9 mouse cellular contexts compared by ENCODE assay signal in genomic region chr1:105891032-105891725, GRCm38 (mm10).
A peak's percentile ranks its signal among the peaks of the same experiment; 100 is the strongest.
DNase-seq lines count a peak whose midpoint lies in the region; ATAC-seq and TF ChIP-seq lines count a peak whose summit lies in the region.
"Had no signal": no experiment of that assay in that cellular context is flagged by ENCODE, and none has a peak within 500 bp of the region (broad histone marks: within the 10 kb centered on the region; RNA-seq: fewer than 3 reads in every experiment).

No protein-coding gene starts in this region.

- peak; percentile 88 for DNase-seq in CH12.LX (ENCODE audit: extremely low read depth)
- peak; percentile 93 to 95 for DNase-seq in adrenal gland, postnatal 36 days
- DNase-seq in heart, postnatal 14 days, result peak; percentile 89 to 94
- peak; percentile 49 to 78 for DNase-seq in layer of hippocampus, adult 8-10 months (ENCODE audit: low spot score in 2 of 2)
- peak; percentile 90 for DNase-seq in lung, postnatal 0 days (ENCODE audit: low spot score)
- DNase-seq in retina, adult 2 months (ENCODE audit: low read depth, low spot score), result peak; percentile 64
- DNase-seq in thymus, postnatal 36 days, result peak; percentile 82 to 88

- TF ChIP-seq CTCF in CH12.LX (conservative IDR thresholded peaks at IDR 0.05 in 1 of 2, IDR thresholded peaks at IDR 0.05 in 1 of 2; ENCODE audit: low read depth in 2 of 2, low read length in 2 of 2), result peak; percentile 27 to 93; a peak in 3 of 4 replicates
- peak; percentile 49; the same call in 1 of the 2 replicates for TF ChIP-seq CTCF in embryonic fibroblast, embryonic 13.5 days (IDR thresholded peaks at IDR 0.05; ENCODE audit: borderline replicate concordance, insufficient read depth, low read length)
- peak; percentile 90 for TF ChIP-seq CTCF in lung, postnatal 0 days (IDR thresholded peaks at IDR 0.05)

- H3K27me3 ChIP-seq in CH12.LX (replicated peaks), result no peaks in the 10 kb centered on the region
- H3K27me3 ChIP-seq in lung, postnatal 0 days (replicated peaks; ENCODE audit: insufficient read depth, low read length), result no peaks in the 10 kb centered on the region
- H3K27me3 ChIP-seq: hindbrain, embryonic 15.5 days had no signal

- peak; percentile 77 for ATAC-seq in lung, postnatal 0 days

- H3K36me3 ChIP-seq in CH12.LX (replicated peaks in 1 of 2; ENCODE audit: control insufficient read depth in 1 of 2, insufficient read depth in 1 of 2, low read length in 1 of 2), result no peaks in the 10 kb centered on the region
- H3K36me3 ChIP-seq in lung, postnatal 0 days (ENCODE audit: insufficient read depth, low read length), result no peaks in the 10 kb centered on the region
- H3K36me3 ChIP-seq: hindbrain, embryonic 15.5 days had no signal

- no peak overlapping the region for H3K4me3 ChIP-seq in CH12.LX (replicated peaks in 1 of 3; ENCODE audit: low read depth in 2 of 3, low read length in 2 of 3, poor library complexity in 1 of 3)
- H3K4me3 ChIP-seq in embryonic fibroblast, embryonic 13.5 days (ENCODE audit: insufficient read depth, low read length), result no peak overlapping the region
- H3K4me3 ChIP-seq in lung, postnatal 0 days (ENCODE audit: low read depth, low read length), result no peak overlapping the region
- H3K4me3 ChIP-seq: hindbrain, embryonic 15.5 days had no signal

- TF ChIP-seq EP300 in CH12.LX (IDR thresholded peaks at IDR 0.05; ENCODE audit: low read length), result no peak
- TF ChIP-seq EP300 in lung, postnatal 0 days (IDR thresholded peaks at IDR 0.05), result no peak

- H3K4me2 ChIP-seq in CH12.LX (ENCODE audit: insufficient read depth, low read depth, poor library complexity, severe bottlenecking), result no peak overlapping the region; the same call in none of the 2 replicates
- H3K4me2 ChIP-seq in lung, postnatal 0 days (replicated peaks; ENCODE audit: low read depth, low read length), result no peak overlapping the region
- H3K4me2 ChIP-seq: hindbrain, embryonic 15.5 days had no signal

- WGBS in lung, postnatal 0 days, result 25% methylated on average over 15 of the region's 15 CpGs

- H3K79me2 ChIP-seq in CH12.LX (replicated peaks; ENCODE audit: control insufficient read depth, extremely low read depth, insufficient read depth, poor library complexity, severe bottlenecking), result no peaks in the 10 kb centered on the region

- intact Hi-C loops in heart, postnatal 14 days (cut with DNase I), result loop anchor here (1.0 to 10.0 kb wide), 4 partner anchors 96 to 506 kb away; no protein-coding TSS in a partner anchor

- TF ChIP-seq RAD21 in CH12.LX (IDR thresholded peaks at IDR 0.05; ENCODE audit: low read depth, low read length), result peak; percentile 84

- H3K27ac ChIP-seq in CH12.LX (ENCODE audit: insufficient read depth, low read depth), result no peak overlapping the region
- H3K27ac ChIP-seq in embryonic fibroblast, embryonic 13.5 days (ENCODE audit: insufficient read depth, low read length), result no peak overlapping the region
- H3K27ac ChIP-seq in lung, postnatal 0 days (ENCODE audit: low read length), result no peak overlapping the region
- H3K27ac ChIP-seq: hindbrain, embryonic 15.5 days had no signal

- TF ChIP-seq POLR2A in CH12.LX (IDR thresholded peaks at IDR 0.05; ENCODE audit: low read depth, low read length), result no peak
- no peak for TF ChIP-seq POLR2A in embryonic fibroblast, embryonic 13.5 days (IDR thresholded peaks at IDR 0.05; ENCODE audit: low read depth, low read length)

- in situ Hi-C loops in CH12.LX (cut with MboI; ENCODE audit: low pct_ligation_motif_present, low pct_unique_long_range_greater_than_20kb, low sequenced_read_pairs), result loop anchor here (5.0 kb wide), 1 partner anchor 146 kb away; no protein-coding TSS in a partner anchor

- peaks cover 0 to 7% of the 10 kb centered on the region in 2 experiments; a peak in 2 of 4 replicates for H3K4me1 ChIP-seq in CH12.LX (ENCODE audit: control insufficient read depth in 1 of 2, insufficient read depth in 2 of 2)
- H3K4me1 ChIP-seq in embryonic fibroblast, embryonic 13.5 days (ENCODE audit: control insufficient read depth, insufficient read depth, low read length), result no peaks in the 10 kb centered on the region
- H3K4me1 ChIP-seq in lung, postnatal 0 days (ENCODE audit: insufficient read depth, low read depth, low read length), result no peaks in the 10 kb centered on the region
- H3K4me1 ChIP-seq: hindbrain, embryonic 15.5 days had no signal

- no peaks in the 10 kb centered on the region for H3K9me3 ChIP-seq in CH12.LX (replicated peaks; ENCODE audit: low read length)
- H3K9me3 ChIP-seq in lung, postnatal 0 days (ENCODE audit: low read length), result no peaks in the 10 kb centered on the region
- H3K9me3 ChIP-seq: hindbrain, embryonic 15.5 days had no signal

- dilution Hi-C loops in CH12.LX (cut with MboI; ENCODE audit: extremely low pct_ligation_motif_present, extremely low pct_unique_long_range_greater_than_20kb, low sequenced_read_pairs), result no loop called here

- no peak overlapping the region for H3K9ac ChIP-seq in CH12.LX (ENCODE audit: insufficient read depth, low read depth)
- H3K9ac ChIP-seq in lung, postnatal 0 days (replicated peaks; ENCODE audit: low read depth), result no peak overlapping the region
- H3K9ac ChIP-seq: hindbrain, embryonic 15.5 days had no signal

TF ChIP-seq in CH12.LX, 34 proteins besides CTCF, POLR2A, EP300 and RAD21:
- TF ChIP-seq NRF1 (IDR thresholded peaks at IDR 0.05; ENCODE audit: low read depth, low read length) (no peak), HCFC1 (IDR thresholded peaks at IDR 0.05; ENCODE audit: low read depth, low read length) (no peak), SIN3A (IDR thresholded peaks at IDR 0.05; ENCODE audit: low read length) (no peak), ZKSCAN1 (IDR thresholded peaks at IDR 0.05; ENCODE audit: borderline replicate concordance, low read depth, low read length) (no peak), ZMIZ1 (IDR thresholded peaks at IDR 0.05; ENCODE audit: low read depth, low read length) (no peak), CHD2 (IDR thresholded peaks at IDR 0.05; ENCODE audit: low read length) (no peak), POLR2AphosphoS2 (IDR thresholded peaks at IDR 0.05; ENCODE audit: low read depth, low read length) (no peak), MYC (IDR thresholded peaks at IDR 0.05; ENCODE audit: low read depth, low read length) (0 out of 2 replicates have a peak, but pooled peaks have one; percentile 17), IRF4 (IDR thresholded peaks at IDR 0.05; ENCODE audit: low read depth, low read length) (0 out of 2 replicates have a peak, but pooled peaks have one; percentile 27), GABPA (IDR thresholded peaks at IDR 0.05; ENCODE audit: insufficient replicate concordance, low read depth, low read length) (no peak), RCOR1 (conservative IDR thresholded peaks at IDR 0.05; ENCODE audit: low read depth, low read length) (no peak), MAFK (IDR thresholded peaks at IDR 0.05; ENCODE audit: insufficient replicate concordance, low read length) (no peak), ETS1 (conservative IDR thresholded peaks at IDR 0.05; ENCODE audit: low read depth, low read length) (no peak), ZC3H11A (IDR thresholded peaks at IDR 0.05; ENCODE audit: low read depth, low read length) (peak; percentile 65), E2F4 (IDR thresholded peaks at IDR 0.05; ENCODE audit: insufficient replicate concordance, low read depth, low read length) (no peak), SMC3 (IDR thresholded peaks at IDR 0.05; ENCODE audit: low read depth, low read length) (peak; percentile 94), ZNF384 (IDR thresholded peaks at IDR 0.05; ENCODE audit: low read depth, low read length) (no peak), CHD1 (IDR thresholded peaks at IDR 0.05; ENCODE audit: low read depth, low read length) (no peak)
